Mouse (Mus musculus): ENCODE data around the gene Dok7. TPM values are rescaled to one million over a fixed set of nuclear protein-coding genes. Genes with fewer than 3 reads are reported as not detected.

Gene Dok7
- total and polyA plus RNA-seq, 3 experiments = not detected

GRCm38 (mm10) chr5:35132278-35132980 lies 75.9 kb downstream of the Dok7 start:
- Histone ChIP-seq H3K27me3 (replicated peaks) (peaks cover 63% of the 10 kb centered on the region), H3K9ac (ENCODE audit: insufficient read depth, low read depth) (no peak overlapping the region), H3K4me2 (ENCODE audit: insufficient read depth, low read depth, poor library complexity, severe bottlenecking) (no peak overlapping the region), H3K27ac (ENCODE audit: insufficient read depth, low read depth) (no peak overlapping the region), H3K9me3 (replicated peaks; ENCODE audit: low read length) (peaks cover 16% of the 10 kb centered on the region), H3K79me2 (replicated peaks; ENCODE audit: control insufficient read depth, extremely low read depth, insufficient read depth, poor library complexity, severe bottlenecking) (no peaks in the 10 kb centered on the region), H3K4me1 (ENCODE audit: control insufficient read depth in 1 of 2, insufficient read depth in 2 of 2) (no peaks in the 10 kb centered on the region; a peak in 1 of 4 replicates), H3K4me3 (replicated peaks in 1 of 3; ENCODE audit: low read depth in 2 of 3, low read length in 2 of 3, poor library complexity in 1 of 3) (no peak overlapping the region), H3K36me3 (replicated peaks in 1 of 2; ENCODE audit: control insufficient read depth in 1 of 2, insufficient read depth in 1 of 2, low read length in 1 of 2) (no peaks in the 10 kb centered on the region)
- in situ Hi-C loops (cut with MboI; ENCODE audit: low pct_ligation_motif_present, low pct_unique_long_range_greater_than_20kb, low sequenced_read_pairs) = no loop called here
- no peak for DNase-seq (ENCODE audit: extremely low read depth)
- dilution Hi-C loops (cut with MboI; ENCODE audit: extremely low pct_ligation_motif_present, extremely low pct_unique_long_range_greater_than_20kb, low sequenced_read_pairs) = no loop called here
- TF ChIP-seq SIN3A (IDR thresholded peaks at IDR 0.05; ENCODE audit: low read length) = no peak
- no peak for TF ChIP-seq CTCF (conservative IDR thresholded peaks at IDR 0.05 in 1 of 2, IDR thresholded peaks at IDR 0.05 in 1 of 2; ENCODE audit: low read depth in 2 of 2, low read length in 2 of 2)
- TF ChIP-seq ZC3H11A (IDR thresholded peaks at IDR 0.05; ENCODE audit: low read depth, low read length) = no peak
- TF ChIP-seq MEF2A (IDR thresholded peaks at IDR 0.05; ENCODE audit: borderline replicate concordance, low read depth, low read length) = no peak
- no peak for TF ChIP-seq MXI1 (IDR thresholded peaks at IDR 0.05; ENCODE audit: low read depth, low read length)
- no peak for TF ChIP-seq MAFK (IDR thresholded peaks at IDR 0.05; ENCODE audit: insufficient replicate concordance, low read length)
- TF ChIP-seq ZKSCAN1 (IDR thresholded peaks at IDR 0.05; ENCODE audit: borderline replicate concordance, low read depth, low read length) = no peak
- TF ChIP-seq POLR2AphosphoS2 (IDR thresholded peaks at IDR 0.05; ENCODE audit: low read depth, low read length) = no peak
- no peak for TF ChIP-seq E2F4 (IDR thresholded peaks at IDR 0.05; ENCODE audit: insufficient replicate concordance, low read depth, low read length)
- TF ChIP-seq USF1 (IDR thresholded peaks at IDR 0.05; ENCODE audit: low read depth, low read length) = no peak

GRCm38 (mm10) chr5:35133468-35133867 lies 76.9 kb downstream of the Dok7 start:
- dilution Hi-C loops (cut with MboI; ENCODE audit: extremely low pct_ligation_motif_present, extremely low pct_unique_long_range_greater_than_20kb, low sequenced_read_pairs) (no loop called here), in situ Hi-C loops (cut with MboI; ENCODE audit: low pct_ligation_motif_present, low pct_unique_long_range_greater_than_20kb, low sequenced_read_pairs) (no loop called here)
- H3K4me2 ChIP-seq (ENCODE audit: insufficient read depth, low read depth, poor library complexity, severe bottlenecking) = no peak overlapping the region
- no peak for DNase-seq (ENCODE audit: extremely low read depth)
- H3K27me3 ChIP-seq (replicated peaks) = peaks cover 66% of the 10 kb centered on the region
- no peaks in the 10 kb centered on the region for H3K79me2 ChIP-seq (replicated peaks; ENCODE audit: control insufficient read depth, extremely low read depth, insufficient read depth, poor library complexity, severe bottlenecking)
- H3K36me3 ChIP-seq (replicated peaks in 1 of 2; ENCODE audit: control insufficient read depth in 1 of 2, insufficient read depth in 1 of 2, low read length in 1 of 2) = no peaks in the 10 kb centered on the region
- H3K9me3 ChIP-seq (replicated peaks; ENCODE audit: low read length) = peaks cover 16% of the 10 kb centered on the region
- H3K4me3 ChIP-seq (replicated peaks in 1 of 3; ENCODE audit: low read depth in 2 of 3, low read length in 2 of 3, poor library complexity in 1 of 3) = no peak overlapping the region
- no peak overlapping the region for H3K27ac ChIP-seq (ENCODE audit: insufficient read depth, low read depth)
- TF ChIP-seq MAFK (IDR thresholded peaks at IDR 0.05; ENCODE audit: insufficient replicate concordance, low read length) (no peak), ETS1 (conservative IDR thresholded peaks at IDR 0.05; ENCODE audit: low read depth, low read length) (no peak), ZKSCAN1 (IDR thresholded peaks at IDR 0.05; ENCODE audit: borderline replicate concordance, low read depth, low read length) (no peak), TBP (conservative IDR thresholded peaks at IDR 0.05; ENCODE audit: low read depth, low read length) (no peak), TCF12 (IDR thresholded peaks at IDR 0.05; ENCODE audit: low read depth, low read length) (no peak), NRF1 (IDR thresholded peaks at IDR 0.05; ENCODE audit: low read depth, low read length) (no peak), ZMIZ1 (IDR thresholded peaks at IDR 0.05; ENCODE audit: low read depth, low read length) (no peak), MYC (IDR thresholded peaks at IDR 0.05; ENCODE audit: low read depth, low read length) (no peak), KAT2A (IDR thresholded peaks at IDR 0.05; ENCODE audit: insufficient replicate concordance, low read length) (no peak), HCFC1 (IDR thresholded peaks at IDR 0.05; ENCODE audit: low read depth, low read length) (no peak), NELFE (IDR thresholded peaks at IDR 0.05; ENCODE audit: low read depth, low read length) (no peak), SIN3A (IDR thresholded peaks at IDR 0.05; ENCODE audit: low read length) (no peak), RAD21 (IDR thresholded peaks at IDR 0.05; ENCODE audit: low read depth, low read length) (no peak), BHLHE40 (IDR thresholded peaks at IDR 0.05; ENCODE audit: low read depth, low read length) (no peak), ZC3H11A (IDR thresholded peaks at IDR 0.05; ENCODE audit: low read depth, low read length) (no peak), USF2 (conservative IDR thresholded peaks at IDR 0.05; ENCODE audit: low read depth, low read length) (no peak)
- no peaks in the 10 kb centered on the region; a peak in 1 of 4 replicates for H3K4me1 ChIP-seq (ENCODE audit: control insufficient read depth in 1 of 2, insufficient read depth in 2 of 2)
- H3K9ac ChIP-seq (ENCODE audit: insufficient read depth, low read depth) = no peak overlapping the region
